Mouse (Mus musculus) C2C12 (cell line): ENCODE results near the gene Tm9sf1. TPM values are rescaled to one million over a fixed set of nuclear protein-coding genes. Genes with fewer than 3 reads are reported as not detected.

Experiments used
- H3K27me3 ChIP-seq: one replicate; pipeline ENCODE4 v1.6.1; 2011; ENCODE audit not compliant: control insufficient read depth, insufficient read depth, insufficient read length
- H3K36me3 ChIP-seq: one replicate; pipeline ENCODE4 v1.6.1; 2011; ENCODE audit not compliant: control insufficient read depth, insufficient read depth
- H3K4me3 ChIP-seq: one replicate; pipeline ENCODE4 v1.5.1; 2011; ENCODE audit warnings: mild to moderate bottlenecking, control low read depth; ENCODE audit not compliant: poor library complexity, insufficient read depth, severe bottlenecking
- H3K79me2 ChIP-seq: one replicate; pipeline ENCODE4 v1.6.1; 2011; ENCODE audit not compliant: control insufficient read depth, insufficient read depth
- H3K79me3 ChIP-seq: one replicate; pipeline ENCODE4 v1.6.1; 2011; ENCODE audit warnings: low read depth, control low read depth
- H3ac ChIP-seq: one replicate; pipeline ENCODE3; 2011; ENCODE audit warnings: low read depth; ENCODE audit not compliant: control insufficient read depth, insufficient read length
- CEBPB ChIP-seq: IDR thresholded peaks from one replicate; pipeline ENCODE4 v1.6.1; 2011; ENCODE audit warnings: low read depth, mild to moderate bottlenecking, control low read depth, moderate library complexity
- CTCF ChIP-seq: IDR thresholded peaks from one replicate; pipeline ENCODE4 v1.5.1; 2011; ENCODE audit not compliant: control insufficient read depth, insufficient read depth, insufficient read length
- FOSL1 ChIP-seq: IDR thresholded peaks from one replicate; pipeline ENCODE4 v1.8.0; 2011; ENCODE audit warnings: mild to moderate bottlenecking, low read length; ENCODE audit not compliant: poor library complexity, insufficient read depth, severe bottlenecking
- MAX ChIP-seq: IDR thresholded peaks from one replicate; pipeline ENCODE4 v1.6.1; 2011; ENCODE audit warnings: mild to moderate bottlenecking, control low read depth
- MYOD1 ChIP-seq: IDR thresholded peaks from one replicate; pipeline ENCODE4 v1.6.1; 2011; ENCODE audit warnings: low read depth; ENCODE audit not compliant: control insufficient read depth, insufficient read length
- MYOG ChIP-seq: IDR thresholded peaks from one replicate; pipeline ENCODE4 v1.6.1; 2011; ENCODE audit not compliant: control insufficient read depth, insufficient read length; ENCODE audit errors: extremely low read depth
- USF1 ChIP-seq: IDR thresholded peaks from one replicate; pipeline ENCODE4 v1.6.1; 2011; ENCODE audit warnings: low read depth, mild to moderate bottlenecking, control low read depth, moderate library complexity
- polyA plus RNA-seq: library from polyadenylated mRNA; unstranded; fragments of >200 nt; fragmentation: generic; extraction: Trizol; gene quantifications from one replicate; pipeline ENCODE4 v1.2.1, GENCODE M21; 2012; ENCODE audit warnings: missing spikeins

The Tm9sf1 gene
- polyA plus RNA-seq, 1 experiment = 72.9 TPM

DNA sequence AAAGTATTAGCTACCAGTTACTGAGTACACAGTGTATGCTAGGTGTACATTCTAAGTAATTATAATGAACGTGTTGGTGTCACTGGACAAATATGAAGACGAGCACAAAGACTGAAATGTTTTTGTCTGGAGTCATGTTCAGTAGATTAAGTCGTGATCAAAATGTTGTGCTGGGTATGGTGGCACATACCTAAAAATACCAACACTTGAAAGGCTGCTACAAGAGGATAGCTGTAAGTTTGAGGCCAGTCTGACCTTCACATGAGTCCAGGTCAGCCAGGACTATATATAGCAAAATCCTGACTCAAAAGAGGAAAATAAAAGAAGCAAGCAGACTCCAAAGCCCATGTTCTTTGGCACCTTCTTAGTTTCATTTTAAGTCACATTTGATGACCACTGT, 13.3 kb upstream of the Tm9sf1 start:
- no peak overlapping the region for H3ac ChIP-seq
- H3K79me3 ChIP-seq = no peaks in the 10 kb centered on the region
- TF ChIP-seq CEBPB (no peak), MYOG (no peak), CTCF (no peak), MYOD1 (no peak), USF1 (no peak), MAX (no peak), FOSL1 (no peak)
- no peak overlapping the region for H3K4me3 ChIP-seq
- H3K27me3 ChIP-seq = no peaks in the 10 kb centered on the region
- H3K36me3 ChIP-seq = peaks cover 6% of the 10 kb centered on the region
- no peaks in the 10 kb centered on the region for H3K79me2 ChIP-seq

DNA sequence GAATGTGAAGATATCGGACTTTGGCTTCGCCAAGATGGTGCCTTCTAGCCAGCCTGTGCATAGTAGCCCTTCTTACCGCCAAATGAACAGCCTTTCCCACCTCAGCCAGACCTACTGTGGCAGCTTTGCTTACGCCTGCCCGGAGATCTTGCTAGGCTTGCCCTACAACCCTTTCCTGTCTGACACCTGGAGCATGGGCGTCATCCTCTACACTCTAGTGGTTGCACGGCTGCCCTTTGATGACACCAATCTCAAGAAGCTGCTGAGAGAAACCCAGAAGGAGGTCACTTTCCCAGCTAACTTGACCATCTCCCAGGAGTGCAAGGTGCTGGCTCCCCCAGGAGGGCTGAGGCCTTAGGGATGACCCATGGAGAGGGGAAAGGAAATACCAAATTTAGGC, 7.9 kb upstream of the Tm9sf1 start:
- H3ac ChIP-seq = no peak overlapping the region
- no peaks in the 10 kb centered on the region for H3K36me3 ChIP-seq
- TF ChIP-seq USF1 (no peak), CTCF (no peak), MYOG (no peak), CEBPB (no peak)
- no peaks in the 10 kb centered on the region for H3K27me3 ChIP-seq
- peaks cover 8% of the 10 kb centered on the region for H3K79me2 ChIP-seq
- H3K79me3 ChIP-seq = no peaks in the 10 kb centered on the region
- no peak overlapping the region for H3K4me3 ChIP-seq

DNA sequence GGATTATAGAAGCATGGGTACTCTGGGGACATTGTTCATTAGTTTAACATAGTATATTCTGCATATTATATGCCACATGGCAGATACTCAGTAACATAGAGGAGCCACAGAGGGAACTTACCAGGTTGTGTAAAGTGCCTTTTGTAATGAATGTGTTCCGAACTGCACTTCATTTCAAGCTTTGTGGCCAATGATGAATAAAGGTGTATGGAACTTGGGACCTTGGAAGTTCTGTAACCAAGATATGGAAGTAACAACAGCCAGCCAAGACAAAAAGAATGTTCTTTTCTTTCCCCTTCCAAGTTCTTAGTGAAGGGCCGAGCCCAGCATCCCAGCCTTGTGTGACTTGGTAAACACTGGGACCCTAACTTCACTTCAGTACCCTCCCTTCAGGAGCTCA, 6.3 kb upstream of the Tm9sf1 start, which contains the start of gene Tssk4:
Gene Tssk4 (plus strand): TSS at position 301 of the 400 bp plus-strand sequence.
- TF ChIP-seq MAX (no peak), FOSL1 (no peak), CEBPB (no peak), USF1 (no peak), MYOG (no peak), CTCF (no peak), MYOD1 (no peak)
- H3K36me3 ChIP-seq = no peaks in the 10 kb centered on the region
- H3ac ChIP-seq = no peak within 1 kb of the TSS
- H3K27me3 ChIP-seq = no peaks in the 10 kb centered on the region
- H3K79me3 ChIP-seq = peaks cover 8% of the 10 kb centered on the region
- H3K79me2 ChIP-seq = peaks cover 24% of the 10 kb centered on the region
- H3K4me3 ChIP-seq = no peak within 1 kb of the TSS

DNA sequence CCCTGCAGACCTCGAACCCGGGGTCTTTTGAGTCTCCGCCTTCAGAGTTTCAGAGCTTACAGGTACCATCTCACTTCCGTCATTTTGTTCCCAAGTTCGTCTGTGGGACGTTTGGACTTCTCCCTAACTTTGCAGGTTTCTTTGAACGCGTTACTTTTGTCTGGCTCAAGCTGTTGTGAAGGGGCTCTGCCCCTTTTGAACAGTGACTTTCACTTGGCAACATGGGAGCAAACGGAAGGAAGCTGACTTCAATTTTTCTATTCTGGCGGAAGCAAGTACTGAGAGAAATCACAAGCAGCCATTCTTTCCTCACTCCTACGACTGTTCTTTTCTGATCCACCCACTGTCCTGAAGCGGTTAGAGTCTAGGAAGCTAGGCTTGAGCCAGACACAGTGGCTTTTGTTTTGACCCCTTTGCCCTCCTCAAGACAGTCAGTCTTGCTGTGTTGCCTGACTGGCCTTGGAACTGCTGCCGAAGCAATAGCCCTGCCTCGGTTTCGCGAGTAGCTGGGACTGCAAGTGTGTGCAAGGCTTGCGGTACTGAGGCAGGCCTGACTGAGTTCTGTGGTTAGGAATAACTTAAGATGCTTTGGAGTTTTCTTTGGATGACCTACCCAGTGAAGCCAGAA, 769 bp upstream of the Tm9sf1 start:
- H3ac ChIP-seq = peak overlapping the region; percentile 70
- peaks cover 44% of the 10 kb centered on the region for H3K79me3 ChIP-seq
- H3K36me3 ChIP-seq = peaks cover 24% of the 10 kb centered on the region
- peak overlapping the region; percentile 83 for H3K4me3 ChIP-seq
- H3K27me3 ChIP-seq = no peaks in the 10 kb centered on the region
- TF ChIP-seq MYOD1 (no peak), CTCF (no peak), CEBPB (no peak), FOSL1 (no peak), USF1 (no peak), MYOG (no peak), MAX (no peak)
- H3K79me2 ChIP-seq = peaks cover 79% of the 10 kb centered on the region

DNA sequence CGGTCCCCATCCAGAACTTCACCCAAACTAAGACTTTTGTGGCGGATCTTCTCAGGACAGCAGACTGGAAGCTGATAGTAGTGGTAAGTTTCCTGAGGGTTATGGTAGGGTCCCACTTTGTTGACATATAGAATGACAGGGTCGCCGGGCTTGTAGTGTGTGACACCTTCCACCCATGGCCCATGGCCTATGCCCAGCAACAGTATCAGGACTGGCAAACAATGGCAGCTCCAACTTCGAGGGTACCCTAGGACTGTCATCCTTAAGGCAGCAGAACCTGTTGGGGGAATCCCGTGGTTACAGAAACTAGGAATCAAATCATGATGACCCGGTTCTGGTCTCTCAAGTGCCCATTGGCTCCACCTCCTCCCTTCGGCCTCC, 937 bp downstream of the Tm9sf1 start:
- peaks cover 44% of the 10 kb centered on the region for H3K79me3 ChIP-seq
- peaks cover 41% of the 10 kb centered on the region for H3K36me3 ChIP-seq
- peaks cover 80% of the 10 kb centered on the region for H3K79me2 ChIP-seq
- peak overlapping the region; percentile 83 for H3K4me3 ChIP-seq
- H3K27me3 ChIP-seq = no peaks in the 10 kb centered on the region
- H3ac ChIP-seq = peak overlapping the region; percentile 88
- TF ChIP-seq USF1 (no peak), MYOD1 (no peak), CEBPB (no peak), CTCF (no peak), FOSL1 (no peak), MAX (no peak), MYOG (no peak)

DNA sequence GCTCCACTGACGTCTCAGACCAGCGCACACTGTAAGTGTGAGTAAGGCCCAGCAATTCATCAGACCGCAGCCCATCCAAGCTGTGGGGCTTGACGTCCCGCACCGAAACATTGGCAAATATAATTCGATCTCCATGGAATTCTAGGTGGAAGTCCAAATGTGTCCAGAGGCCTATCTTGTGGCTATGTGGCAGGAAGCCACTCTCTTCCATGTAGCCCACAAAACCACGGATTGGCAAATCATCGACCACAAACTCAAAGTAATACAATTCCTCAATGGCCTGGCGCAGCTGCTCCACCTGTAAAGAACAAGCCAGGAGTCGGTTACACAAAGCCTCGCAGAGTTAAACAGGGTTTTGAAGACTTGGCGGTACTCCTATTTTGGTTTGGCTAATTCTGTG, 2.3 kb downstream of the Tm9sf1 start:
- H3K79me2 ChIP-seq = peaks cover 70% of the 10 kb centered on the region
- H3K36me3 ChIP-seq = peaks cover 55% of the 10 kb centered on the region
- peaks cover 44% of the 10 kb centered on the region for H3K79me3 ChIP-seq
- TF ChIP-seq MYOD1 = peak; percentile 3
- no peak for TF ChIP-seq MYOG
- TF ChIP-seq MAX = no peak
- TF ChIP-seq CTCF = no peak
- TF ChIP-seq USF1 = no peak
- no peak overlapping the region for H3ac ChIP-seq
- no peaks in the 10 kb centered on the region for H3K27me3 ChIP-seq
- H3K4me3 ChIP-seq = no peak overlapping the region
